Mouse (Mus musculus): ENCODE results near the gene Olfr1095. TPM values are rescaled to one million over a fixed set of nuclear protein-coding genes. Genes with fewer than 3 reads are reported as not detected.

Gene Olfr1095
- polyA plus RNA-seq (2012; rRNA removed): not detected in 2 replicates

DNA sequence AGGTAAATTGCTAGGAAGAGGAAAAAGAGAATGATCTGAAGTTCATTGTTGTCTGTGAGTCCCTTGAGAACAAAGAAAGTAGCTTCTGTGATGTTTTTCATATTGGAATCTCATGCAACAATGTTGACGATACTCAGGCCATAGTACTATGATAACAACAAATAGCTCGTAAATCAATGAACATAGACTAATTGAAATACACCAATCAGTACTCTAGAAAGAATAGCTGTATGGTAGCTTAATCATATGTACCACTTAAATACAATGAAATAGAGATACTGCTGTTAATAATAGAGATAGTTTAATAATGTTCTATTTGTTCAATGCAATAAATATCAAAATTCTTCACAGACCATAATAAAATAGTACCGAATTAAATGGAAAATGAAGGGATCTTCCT lies at the start of gene Olfr1095:
TSS of gene Olfr1095 (minus strand) at position 101 of the 400 bp plus-strand sequence.
- DNase-seq (ENCODE audit: low read depth): no peak

- no peak for DNase-seq (ENCODE audit: low read depth)
Observed at GRCm38 (mm10) chr2:86892116-86892515, 40.6 kb upstream of the Olfr1095 start, which contains the start of gene Olfr1097. TSS of gene Olfr1097 (minus strand) at chr2:86892216.

- DNase-seq (ENCODE audit: low read depth): no peak
Observed at GRCm38 (mm10) chr2:86874702-86875101, 23.2 kb upstream of the Olfr1095 start, which contains the start of gene Gm13723. TSS of gene Gm13723 (minus strand) at chr2:86874802.

- no peak for DNase-seq (ENCODE audit: low read depth)
Observed at GRCm38 (mm10) chr2:86824363-86824762, 27.1 kb downstream of the Olfr1095 start, which contains the start of gene Olfr1094. TSS of gene Olfr1094 (plus strand) at chr2:86824663.

DNA sequence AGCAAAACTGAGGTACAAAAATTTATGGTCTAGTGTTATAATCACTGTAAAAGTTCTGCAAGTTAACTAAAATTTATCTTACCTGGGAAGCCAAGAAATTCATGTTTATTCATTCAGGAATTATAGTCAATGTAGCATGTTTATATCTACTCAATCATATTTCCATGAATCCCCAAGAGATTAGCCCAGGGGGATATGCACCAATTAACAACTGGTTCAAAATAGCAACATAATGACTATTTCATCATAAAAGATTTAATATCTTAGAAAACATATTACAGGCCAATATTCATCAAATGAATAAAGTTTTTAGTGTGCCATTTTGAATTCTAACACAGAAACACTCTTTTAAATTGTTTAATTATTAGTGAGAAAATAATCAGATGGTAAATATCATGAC lies 41.6 kb downstream of the Olfr1095 start, which contains the start of gene Olfr141:
TSS of gene Olfr141 (minus strand) at position 101 of the 400 bp plus-strand sequence.
- DNase-seq (ENCODE audit: low read depth): no peak

Other genes starting within 250 kb of the Olfr1095 start
- gene Olfr1084, start 212.0 kb downstream of the Olfr1095 start, polyA plus RNA-seq (2012; rRNA removed): not detected in 2 replicates
- not detected in 2 replicates for gene Olfr1085, start 189.7 kb downstream of the Olfr1095 start, polyA plus RNA-seq (2012; rRNA removed)
- not detected in 2 replicates for gene Olfr1086, start 171.6 kb downstream of the Olfr1095 start, polyA plus RNA-seq (2012; rRNA removed)
- not detected in 2 replicates for gene Olfr1087, start 153.3 kb downstream of the Olfr1095 start, polyA plus RNA-seq (2012; rRNA removed)
- gene Olfr1089, start 118.0 kb downstream of the Olfr1095 start, polyA plus RNA-seq (2012; rRNA removed): not detected in 2 replicates
- not detected in 2 replicates for gene Olfr1090, start 92.7 kb downstream of the Olfr1095 start, polyA plus RNA-seq (2012; rRNA removed)
- not detected in 2 replicates for gene Olfr1093, start 69.2 kb downstream of the Olfr1095 start, polyA plus RNA-seq (2012; rRNA removed)
- not detected in 2 replicates for gene Olfr141, start 41.7 kb downstream of the Olfr1095 start, polyA plus RNA-seq (2012; rRNA removed)
- gene Olfr1094, start 27.0 kb downstream of the Olfr1095 start, polyA plus RNA-seq (2012; rRNA removed): not detected in 2 replicates
- not detected in 2 replicates for gene Gm13723, start 23.1 kb upstream of the Olfr1095 start, polyA plus RNA-seq (2012; rRNA removed)
- not detected in 2 replicates for gene Olfr1097, start 40.5 kb upstream of the Olfr1095 start, polyA plus RNA-seq (2012; rRNA removed)
- gene Olfr1098, start 72.8 kb upstream of the Olfr1095 start, polyA plus RNA-seq (2012; rRNA removed): not detected in 2 replicates
- not detected in 2 replicates for gene Olfr1099, start 109.0 kb upstream of the Olfr1095 start, polyA plus RNA-seq (2012; rRNA removed)
- gene Olfr1100, start 128.3 kb upstream of the Olfr1095 start, polyA plus RNA-seq (2012; rRNA removed): not detected in 2 replicates
- not detected in 2 replicates for gene Olfr1101, start 139.5 kb upstream of the Olfr1095 start, polyA plus RNA-seq (2012; rRNA removed)
- not detected in 2 replicates for gene Olfr1102, start 146.7 kb upstream of the Olfr1095 start, polyA plus RNA-seq (2012; rRNA removed)
- not detected in 2 replicates for gene Olfr1104, start 175.4 kb upstream of the Olfr1095 start, polyA plus RNA-seq (2012; rRNA removed)
- gene Olfr1105, start 184.8 kb upstream of the Olfr1095 start, polyA plus RNA-seq (2012; rRNA removed): not detected in 2 replicates
- not detected in 2 replicates for gene Olfr1106, start 200.6 kb upstream of the Olfr1095 start, polyA plus RNA-seq (2012; rRNA removed)
- gene Olfr1107, start 224.1 kb upstream of the Olfr1095 start, polyA plus RNA-seq (2012; rRNA removed): not detected in 2 replicates
- gene Olfr1109, start 244.3 kb upstream of the Olfr1095 start, polyA plus RNA-seq (2012; rRNA removed): not detected in 2 replicates

Measured in gonadal fat pad, adult 2 months (tissue).